Mouse (Mus musculus) embryonic facial prominence, embryonic 12.5 days (tissue): ENCODE data around the gene Gm5862. TPM values are rescaled to one million over a fixed set of nuclear protein-coding genes. Genes with fewer than 3 reads are reported as not detected.
"Not testable (repeated sequence)": the region's sequence is repeated elsewhere in the genome, so short reads cannot be mapped to it uniquely, and the experiment has no call there.

ENCODE experiments used
- ATAC-seq: fragments of 200-750 bp; cut with Nextera tagmentation; 2 replicates; pipeline ENCODE4 v1.8.0; 2017; ENCODE audit not compliant: insufficient number of reproducible peaks, insufficient read depth, low FRiP score, low TSS enrichment
- H3K27ac ChIP-seq: fragments of 300-500 bp; sonication (generic); 2 replicates; pipeline ENCODE4 v1.5.1; 2016; ENCODE audit warnings: mild to moderate bottlenecking
- H3K27me3 ChIP-seq: fragments of 300-500 bp; sonication (generic); 2 replicates; pipeline ENCODE4 v1.6.1; 2016; ENCODE audit warnings: mild to moderate bottlenecking, moderate library complexity
- H3K36me3 ChIP-seq: fragments of 300-500 bp; sonication (generic); 2 replicates; pipeline ENCODE4 v1.6.1; 2016; ENCODE audit warnings: mild to moderate bottlenecking
- H3K4me1 ChIP-seq: fragments of 300-500 bp; sonication (generic); 2 replicates; pipeline ENCODE4 v1.6.1; 2016
- H3K4me2 ChIP-seq: fragments of 300-500 bp; sonication (generic); replicated peaks from 2 replicates; pipeline ENCODE4 v1.6.1; 2016; ENCODE audit warnings: mild to moderate bottlenecking, moderate library complexity
- H3K4me3 ChIP-seq: fragments of 300-500 bp; sonication (generic); 2 replicates; pipeline ENCODE4 v1.5.1; 2016; ENCODE audit warnings: mild to moderate bottlenecking
- H3K9ac ChIP-seq: fragments of 300-500 bp; sonication (generic); 2 replicates; pipeline ENCODE4 v1.6.1; 2016; ENCODE audit warnings: mild to moderate bottlenecking, moderate library complexity
- H3K9me3 ChIP-seq: fragments of 300-500 bp; sonication (generic); 2 replicates; pipeline ENCODE4 v1.6.1; 2016; ENCODE audit warnings: mild to moderate bottlenecking, moderate library complexity
- WGBS: fragments of 180-500 bp; shearing (Covaris S2); methylation state at CpG from one replicate; pipeline ENCODE4 v1.1.7; 2016; 5-methylcytosine and 5-hydroxymethylcytosine counted together
- polyA plus RNA-seq: library from polyadenylated mRNA; unstranded; fragments of >200 nt; fragmentation: Nextera tagmentation; extraction: Ambion mirVana; gene quantifications from 2 replicates; pipeline ENCODE4 v1.2.1, GENCODE M21; 2016

Gm5862 gene
- polyA plus RNA-seq = not detected in 2 replicates

GRCm38 (mm10) chr5:26022816-26023215 lies at the start of gene Gm5862:
Gm5862 (minus strand) TSS chr5:26022916.
- not testable (repeated sequence) for H3K27me3 ChIP-seq, H3K36me3 ChIP-seq, H3K4me3 ChIP-seq, H3K9ac ChIP-seq, ATAC-seq, H3K9me3 ChIP-seq, H3K27ac ChIP-seq, H3K4me1 ChIP-seq, H3K4me2 ChIP-seq
- no CpG with 5 or more reads among the region's 3 CpGs for WGBS

DNA sequence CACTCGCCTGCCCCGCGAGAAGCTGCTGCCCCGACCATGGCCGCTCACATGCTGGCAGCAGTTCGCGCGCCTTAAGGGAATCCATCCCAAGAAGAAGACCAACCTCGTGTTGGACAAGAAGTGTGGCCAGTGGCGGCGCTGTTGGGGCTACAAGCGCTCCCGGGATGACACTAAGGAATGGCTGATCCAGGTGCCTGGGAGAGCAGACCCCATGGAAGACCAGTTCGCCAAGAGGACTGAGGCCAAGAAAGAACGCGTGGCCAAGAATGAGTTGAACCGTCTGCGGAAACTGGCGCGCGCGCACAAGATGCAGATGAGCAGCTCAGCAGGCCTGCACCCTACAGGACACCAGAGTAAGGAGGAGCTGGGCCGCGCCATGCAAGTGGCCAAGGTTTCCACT lies 48.0 kb upstream of the Gm5862 start:
- no peak for ATAC-seq
- WGBS = 85% methylated on average over 24 of the region's 24 CpGs

DNA sequence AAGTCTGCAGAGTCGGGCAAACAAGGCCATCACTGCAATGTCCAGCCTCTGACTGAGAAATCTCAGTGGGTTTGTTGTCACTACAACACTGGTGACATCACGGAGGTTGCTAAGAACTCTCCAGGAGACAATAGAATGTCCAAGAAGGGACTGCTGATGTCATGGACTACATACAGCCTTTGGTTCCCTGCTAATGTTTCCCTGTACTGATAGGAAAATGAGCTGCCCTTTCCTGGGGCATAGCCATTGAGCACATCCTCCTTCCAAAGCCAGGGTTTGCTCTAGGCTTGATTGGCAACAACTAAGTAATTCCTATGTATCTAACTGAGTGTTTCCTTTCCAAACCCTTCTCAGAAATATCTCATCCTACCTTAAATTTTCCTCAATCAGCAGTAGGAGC lies 35.8 kb upstream of the Gm5862 start, which contains the start of gene Gm7347:
Gene Gm7347 (minus strand): TSS at position 101 of the 400 bp plus-strand sequence.
- H3K4me1 ChIP-seq, ATAC-seq, H3K9ac ChIP-seq, H3K4me3 ChIP-seq, H3K27me3 ChIP-seq, H3K27ac ChIP-seq, H3K4me2 ChIP-seq, H3K9me3 ChIP-seq, H3K36me3 ChIP-seq: not testable (repeated sequence)
- WGBS = no CpG with 5 or more reads among the region's 2 CpGs

More for the DNA sequence above, 48.0 kb upstream of the Gm5862 start:
- no peak overlapping the region for H3K4me2 ChIP-seq
- H3K9ac ChIP-seq = no peak overlapping the region
- H3K4me1 ChIP-seq = no peaks in the 10 kb centered on the region
- no peak overlapping the region for H3K4me3 ChIP-seq
- peaks cover 4% of the 10 kb centered on the region; the same call in 1 of the 2 replicates for H3K9me3 ChIP-seq
- no peaks in the 10 kb centered on the region for H3K27me3 ChIP-seq
- H3K36me3 ChIP-seq = no peaks in the 10 kb centered on the region
- H3K27ac ChIP-seq = no peak overlapping the region

GRCm38 (mm10) chr5:26039458-26039857 lies 16.7 kb upstream of the Gm5862 start, which contains the start of gene Speer4a:
Speer4a (minus strand) TSS chr5:26039558.
- not testable (repeated sequence) for H3K36me3 ChIP-seq, H3K27me3 ChIP-seq, H3K27ac ChIP-seq, H3K4me1 ChIP-seq, H3K4me3 ChIP-seq, H3K4me2 ChIP-seq, ATAC-seq, H3K9ac ChIP-seq, H3K9me3 ChIP-seq
- 83% methylated on average over 2 of the region's 2 CpGs for WGBS

- H3K4me2 ChIP-seq, H3K4me3 ChIP-seq, H3K4me1 ChIP-seq, H3K36me3 ChIP-seq, ATAC-seq, H3K9me3 ChIP-seq, H3K27ac ChIP-seq, H3K9ac ChIP-seq: not testable (repeated sequence)
- peaks cover 11% of the 10 kb centered on the region for H3K27me3 ChIP-seq
- 69% methylated on average over 7 of the region's 7 CpGs for whole genome bisulfite sequencing
Measured at GRCm38 (mm10) chr5:26007697-26008096, 15.0 kb downstream of the Gm5862 start.

GRCm38 (mm10) chr5:26006937-26007695 lies 15.6 kb downstream of the Gm5862 start:
- not testable (repeated sequence) for H3K9me3 ChIP-seq, H3K4me1 ChIP-seq, H3K36me3 ChIP-seq, H3K9ac ChIP-seq, H3K27ac ChIP-seq
- H3K4me2 ChIP-seq = peak overlapping the region; percentile 50
- 19% methylated on average over 45 of the region's 45 CpGs for WGBS
- H3K27me3 ChIP-seq = peaks cover 11% of the 10 kb centered on the region
- H3K4me3 ChIP-seq = peak overlapping the region; percentile 29
- ATAC-seq = peak; percentile 92

GRCm38 (mm10) chr5:26004698-26005097 lies 18.0 kb downstream of the Gm5862 start, which contains the start of gene Gm1979:
Gm1979 (minus strand) TSS chr5:26004798.
- not testable (repeated sequence) for ATAC-seq, H3K4me3 ChIP-seq, H3K9me3 ChIP-seq, H3K36me3 ChIP-seq, H3K4me2 ChIP-seq, H3K4me1 ChIP-seq, H3K27ac ChIP-seq, H3K9ac ChIP-seq
- WGBS = 80% methylated on average over 1 of the region's 2 CpGs
- peaks cover 11% of the 10 kb centered on the region for H3K27me3 ChIP-seq

GRCm38 (mm10) chr5:25988550-25988949 lies 34.2 kb downstream of the Gm5862 start, which contains the start of gene Gm21698:
Gm21698 (minus strand) TSS chr5:25988650.
- not testable (repeated sequence) for H3K4me1 ChIP-seq, H3K27me3 ChIP-seq, H3K27ac ChIP-seq, H3K36me3 ChIP-seq, H3K9ac ChIP-seq, H3K4me3 ChIP-seq, H3K4me2 ChIP-seq, H3K9me3 ChIP-seq, ATAC-seq
- no CpG with 5 or more reads among the region's 3 CpGs for WGBS

DNA sequence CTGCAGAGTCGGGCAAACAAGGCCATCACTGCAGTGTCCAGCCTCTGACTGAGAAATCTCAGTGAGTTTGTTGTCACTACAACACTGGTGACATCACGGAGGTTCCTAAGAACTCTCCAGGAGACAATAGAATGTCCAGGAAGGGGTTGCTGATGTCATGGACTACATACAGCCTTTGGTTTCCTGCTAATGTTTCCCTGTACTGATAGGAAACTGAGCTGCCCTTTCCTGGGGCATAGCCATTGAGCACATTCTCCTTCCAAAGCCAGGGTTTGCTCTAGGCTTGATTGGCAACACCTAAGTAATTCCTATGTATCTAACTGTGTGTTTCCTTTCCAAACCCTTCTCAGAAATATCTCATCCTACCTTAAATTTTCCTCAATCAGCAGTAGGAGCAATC lies 50.2 kb downstream of the Gm5862 start, which contains the start of gene Gm21680:
Gene Gm21680 (minus strand): TSS at position 101 of the 400 bp plus-strand sequence.
- no CpG with 5 or more reads among the region's 2 CpGs for WGBS
- H3K4me2 ChIP-seq, H3K9ac ChIP-seq, H3K9me3 ChIP-seq, H3K27me3 ChIP-seq, H3K4me1 ChIP-seq, ATAC-seq, H3K36me3 ChIP-seq, H3K4me3 ChIP-seq, H3K27ac ChIP-seq: not testable (repeated sequence)

Other genes starting within 250 kb of the Gm5862 start
- not detected in 2 replicates for gene Gm21663, start 80.5 kb downstream of the Gm5862 start, polyA plus RNA-seq
- not detected in 2 replicates for gene Gm21671, start 68.5 kb downstream of the Gm5862 start, polyA plus RNA-seq
- gene Gm21680, start 50.3 kb downstream of the Gm5862 start, polyA plus RNA-seq = not detected in 2 replicates
- gene Gm21698, start 34.3 kb downstream of the Gm5862 start, polyA plus RNA-seq = 0.08 TPM in 1 of 2 replicates, not detected in the other
- gene Gm1979, start 18.1 kb downstream of the Gm5862 start, polyA plus RNA-seq = 0.13 TPM in 1 of 2 replicates, not detected in the other
- gene Speer4a, start 16.6 kb upstream of the Gm5862 start, polyA plus RNA-seq = not detected in 2 replicates
- 0.11 TPM in 1 of 2 replicates, not detected in the other for gene Gm7347, start 35.7 kb upstream of the Gm5862 start, polyA plus RNA-seq
- gene Gm10471, start 66.4 kb upstream of the Gm5862 start, polyA plus RNA-seq = not detected in 2 replicates
- gene 5031410I06Rik, start 82.4 kb upstream of the Gm5862 start, polyA plus RNA-seq = not detected in 2 replicates
- not detected in 2 replicates for gene Gm10220, start 98.5 kb upstream of the Gm5862 start, polyA plus RNA-seq
- not detected in 2 replicates for gene Gm7361, start 234.8 kb upstream of the Gm5862 start, polyA plus RNA-seq